Mouse (Mus musculus) cortical plate, adult 2 months (tissue): Measurements from ENCODE around the gene Olfr544.

Experiments used
- CTCF ChIP-seq: fragments of 200-500 bp; IDR thresholded peaks from 2 replicates; pipeline ENCODE4 v1.5.1; 2011; ENCODE audit warnings: mild to moderate bottlenecking, control low read depth, low read length; ENCODE audit not compliant: insufficient read depth; ENCODE audit errors: extremely low read depth
- POLR2A ChIP-seq: fragments of 200-500 bp; IDR thresholded peaks from 2 replicates; pipeline ENCODE4 v1.6.1; 2011; ENCODE audit warnings: mild to moderate bottlenecking, low read length, control low read depth; ENCODE audit not compliant: insufficient read depth; ENCODE audit errors: extremely low read depth

DNA sequence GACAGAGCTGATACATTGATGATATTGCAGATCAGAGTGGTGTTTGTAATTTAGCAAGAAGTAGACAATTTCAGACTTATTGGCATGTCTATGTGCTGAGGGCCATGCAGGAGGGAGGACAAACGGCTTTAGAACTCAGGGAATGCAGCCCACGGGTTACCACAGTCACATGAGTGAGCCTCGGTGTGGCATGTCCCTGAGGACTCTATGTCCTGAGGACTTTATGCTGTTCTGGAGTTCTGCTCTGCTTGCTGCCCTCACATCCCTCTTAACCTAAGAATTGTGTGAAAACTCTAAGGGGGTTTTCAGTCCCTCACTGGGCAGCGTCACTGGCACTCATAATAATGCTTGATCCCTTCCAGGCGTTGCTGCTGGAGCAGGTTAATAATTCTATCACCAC is 15.4 kb downstream of the Olfr544 start:
- TF ChIP-seq CTCF: no peak
- no peak for TF ChIP-seq POLR2A
